Mouse (Mus musculus): Measurements from ENCODE around the gene BC107364. TPM values are rescaled to one million over a fixed set of nuclear protein-coding genes. Genes with fewer than 3 reads are reported as not detected.
"Not testable (repeated sequence)": the region's sequence is repeated elsewhere in the genome, so short reads cannot be mapped to it uniquely, and the experiment has no call there.

Gene BC107364
- total RNA-seq, 2 experiments from 2014 or later = not detected

- Histone ChIP-seq H3K4me3 (no peak overlapping the region), H3K27ac (no peak overlapping the region)
- no peak for DNase-seq
- intact Hi-C loops (cut with DNase I) = no loop called here
- TF ChIP-seq CTCF (IDR thresholded peaks at IDR 0.05) = no peak
These were observed 28.2 kb downstream of the BC107364 start for GRCm38 (mm10) chr3:96423889-96424288.

GRCm38 (mm10) chr3:96420796-96421195, 31.3 kb downstream of the BC107364 start:
- no peak for DNase-seq
- no peak for TF ChIP-seq CTCF (IDR thresholded peaks at IDR 0.05)
- intact Hi-C loops (cut with DNase I) = no loop called here
- H3K4me3 ChIP-seq = no peak overlapping the region
- H3K27ac ChIP-seq = no peak overlapping the region

GRCm38 (mm10) chr3:96418902-96419301, 33.2 kb downstream of the BC107364 start:
- intact Hi-C loops (cut with DNase I); DNase-seq; H3K27ac ChIP-seq; H3K4me3 ChIP-seq: not testable (repeated sequence)

- DNase-seq = no peak
- no peak for TF ChIP-seq CTCF (IDR thresholded peaks at IDR 0.05)
- Histone ChIP-seq H3K27ac (no peak overlapping the region), H3K4me3 (no peak overlapping the region)
- intact Hi-C loops (cut with DNase I) = no loop called here
These were observed 34.0 kb downstream of the BC107364 start for GRCm38 (mm10) chr3:96417850-96418815.

- TF ChIP-seq CTCF (IDR thresholded peaks at IDR 0.05) = no peak
- intact Hi-C loops (cut with DNase I) = no loop called here
- no peak for DNase-seq
- Histone ChIP-seq H3K27ac (no peak overlapping the region), H3K4me3 (no peak overlapping the region)
These were observed 35.5 kb downstream of the BC107364 start for GRCm38 (mm10) chr3:96416595-96416994.

GRCm38 (mm10) chr3:96416056-96416455, 36.0 kb downstream of the BC107364 start:
- DNase-seq = no peak
- no peak overlapping the region for H3K27ac ChIP-seq
- no peak overlapping the region for H3K4me3 ChIP-seq
- no peak for TF ChIP-seq CTCF (IDR thresholded peaks at IDR 0.05)
- intact Hi-C loops (cut with DNase I) = no loop called here

- DNase-seq = no peak
- no peak for TF ChIP-seq CTCF (IDR thresholded peaks at IDR 0.05)
- intact Hi-C loops (cut with DNase I) = no loop called here
- Histone ChIP-seq H3K4me3 (peak overlapping the region; percentile 81), H3K27ac (no peak overlapping the region)
These were observed 37.2 kb downstream of the BC107364 start for GRCm38 (mm10) chr3:96414951-96415327.

GRCm38 (mm10) chr3:96414126-96414950, 37.8 kb downstream of the BC107364 start:
- H3K4me3 ChIP-seq = peak overlapping the region; percentile 81
- H3K27ac ChIP-seq = peak overlapping the region; percentile 63
- no peak for TF ChIP-seq CTCF (IDR thresholded peaks at IDR 0.05)
- intact Hi-C loops (cut with DNase I) = no loop called here
- DNase-seq = peak; percentile 74

- H3K4me3 ChIP-seq = peak overlapping the region; percentile 81
- intact Hi-C loops (cut with DNase I) = no loop called here
- no peak for TF ChIP-seq CTCF (IDR thresholded peaks at IDR 0.05)
- H3K27ac ChIP-seq = no peak overlapping the region
- DNase-seq = no peak
These were observed 38.5 kb downstream of the BC107364 start for GRCm38 (mm10) chr3:96413581-96414125.

GRCm38 (mm10) chr3:96411821-96412220, 40.3 kb downstream of the BC107364 start:
- intact Hi-C loops (cut with DNase I) = no loop called here
- no peak for DNase-seq

GRCm38 (mm10) chr3:96410966-96411365, 41.1 kb downstream of the BC107364 start:
- TF ChIP-seq CTCF (IDR thresholded peaks at IDR 0.05) = no peak
- DNase-seq = no peak
- H3K27ac ChIP-seq = no peak overlapping the region
- H3K4me3 ChIP-seq = no peak overlapping the region
- intact Hi-C loops (cut with DNase I) = no loop called here

More at GRCm38 (mm10) chr3:96411821-96412220, 40.3 kb downstream of the BC107364 start:
- TF ChIP-seq CTCF (IDR thresholded peaks at IDR 0.05) = no peak
- H3K27ac ChIP-seq = no peak overlapping the region
- H3K4me3 ChIP-seq = no peak overlapping the region

GRCm38 (mm10) chr3:96409701-96410246, 42.3 kb downstream of the BC107364 start:
- intact Hi-C loops (cut with DNase I) = no loop called here
- H3K27ac ChIP-seq = no peak overlapping the region
- no peak for TF ChIP-seq CTCF (IDR thresholded peaks at IDR 0.05)
- H3K4me3 ChIP-seq = no peak overlapping the region
- no peak for DNase-seq

- H3K27ac ChIP-seq; H3K4me3 ChIP-seq; DNase-seq; intact Hi-C loops (cut with DNase I): not testable (repeated sequence)
These were observed 44.0 kb downstream of the BC107364 start for GRCm38 (mm10) chr3:96408111-96408510.

Data from gastrocnemius, adult 2 months (tissue).